Mouse (Mus musculus): ENCODE data around the gene Slc39a11. TPM values are rescaled to one million over a fixed set of nuclear protein-coding genes. Genes with fewer than 3 reads are reported as not detected.
A peak's percentile ranks its signal among the peaks of the same experiment; 100 is the strongest.

Gene Slc39a11
- total RNA-seq, 2 experiments from 2014 or later: 12.4 to 13.3 TPM

DNA sequence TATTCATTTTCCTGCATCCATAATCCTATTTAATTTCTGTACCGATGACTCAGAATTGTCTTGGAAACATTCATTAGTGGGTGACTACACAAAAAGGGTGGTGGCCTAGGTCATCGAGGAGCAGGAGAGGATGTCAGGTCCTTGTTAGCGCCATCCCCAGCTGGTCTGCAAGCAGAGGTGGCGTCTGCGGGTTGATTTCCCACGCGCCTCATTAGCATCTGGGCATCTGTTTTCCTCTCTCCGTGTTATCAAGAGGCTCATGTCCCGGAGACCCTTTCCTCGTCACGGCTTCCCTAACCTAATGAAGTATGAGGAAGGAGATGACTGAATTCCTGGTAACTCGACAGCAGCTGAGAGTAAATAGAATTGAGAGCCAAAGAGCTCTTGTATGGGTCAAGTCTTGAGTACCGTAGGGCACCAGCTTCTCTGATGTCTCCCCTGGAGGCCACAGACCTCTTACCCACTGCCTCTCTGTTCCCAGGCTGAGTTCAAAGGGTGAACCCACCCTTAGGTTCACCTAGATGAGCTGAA, 319.8 kb downstream of the Slc39a11 start:
- TF ChIP-seq CTCF (IDR thresholded peaks at IDR 0.05): no peak
- no peak overlapping the region for H3K27ac ChIP-seq
- DNase-seq (ENCODE audit: extremely low spot score in 1 of 2, low spot score in 2 of 2): no peak
- intact Hi-C loops (cut with DNase I): no loop called here
- no peak overlapping the region for H3K4me3 ChIP-seq

DNA sequence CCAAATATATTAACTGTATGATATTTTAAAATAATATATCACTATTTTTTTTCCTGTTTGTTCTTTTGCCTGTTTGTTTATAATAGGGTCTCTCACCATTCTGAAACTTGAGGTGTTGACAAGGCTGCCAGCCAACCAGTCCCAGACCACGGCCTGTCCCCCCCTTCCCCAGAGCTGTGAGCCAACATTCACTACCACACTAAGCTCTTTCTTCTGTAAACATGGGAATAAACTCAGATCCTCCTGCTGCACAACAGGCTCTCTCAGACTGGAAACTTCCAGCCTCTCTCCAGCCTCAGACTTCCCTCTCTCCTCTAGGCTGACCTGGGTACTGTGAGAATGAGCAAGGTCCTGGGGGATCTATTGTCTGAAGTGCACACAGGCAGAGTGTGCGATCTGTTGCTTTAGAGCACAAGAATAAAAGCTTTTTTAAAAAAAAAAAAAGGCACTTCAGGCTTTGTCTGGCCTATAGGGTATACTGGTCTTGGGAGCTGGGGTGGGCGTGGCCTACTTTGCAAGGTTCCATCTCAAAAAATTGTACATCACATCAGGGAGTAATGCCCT, 322.3 kb downstream of the Slc39a11 start:
- intact Hi-C loops (cut with DNase I): no loop called here
- Histone ChIP-seq H3K27ac (no peak overlapping the region), H3K4me3 (no peak overlapping the region)
- TF ChIP-seq CTCF (IDR thresholded peaks at IDR 0.05): no peak
- DNase-seq (ENCODE audit: extremely low spot score in 1 of 2, low spot score in 2 of 2): no peak

DNA sequence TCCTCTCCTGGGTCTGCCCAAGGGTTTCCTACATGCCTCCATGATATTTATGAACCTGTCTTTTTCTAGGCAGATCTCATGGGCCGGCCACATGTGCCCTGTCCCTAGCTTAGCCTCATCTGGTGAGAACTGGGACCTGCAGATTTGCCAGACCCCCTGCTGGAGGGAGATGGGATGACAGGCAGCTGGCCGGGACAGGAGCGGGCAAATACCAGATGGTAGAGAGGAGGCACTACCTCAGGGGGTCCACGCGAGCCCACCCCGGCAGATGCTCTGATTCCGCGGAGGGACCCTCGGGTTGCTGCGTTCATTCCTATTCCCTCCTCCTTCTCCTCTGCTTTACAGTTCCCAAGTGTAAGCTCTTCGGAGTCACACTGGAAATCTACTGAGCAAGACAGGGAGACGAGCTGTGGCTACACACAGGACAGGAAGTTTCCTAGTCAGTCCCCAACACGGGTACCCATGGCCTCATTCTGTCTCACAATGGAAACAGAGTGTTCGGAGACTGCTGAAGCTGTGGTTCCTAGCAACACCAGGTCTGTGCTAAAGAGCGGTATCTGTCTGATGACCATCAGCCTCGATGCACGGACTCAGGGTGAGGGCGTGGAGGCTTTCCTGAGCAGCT, 323.4 kb downstream of the Slc39a11 start:
- H3K27ac ChIP-seq: no peak overlapping the region
- intact Hi-C loops (cut with DNase I): no loop called here
- peak; percentile 35 to 69 for DNase-seq (ENCODE audit: extremely low spot score in 1 of 2, low spot score in 2 of 2)
- TF ChIP-seq CTCF (IDR thresholded peaks at IDR 0.05): peak; percentile 75
- H3K4me3 ChIP-seq: no peak overlapping the region

DNA sequence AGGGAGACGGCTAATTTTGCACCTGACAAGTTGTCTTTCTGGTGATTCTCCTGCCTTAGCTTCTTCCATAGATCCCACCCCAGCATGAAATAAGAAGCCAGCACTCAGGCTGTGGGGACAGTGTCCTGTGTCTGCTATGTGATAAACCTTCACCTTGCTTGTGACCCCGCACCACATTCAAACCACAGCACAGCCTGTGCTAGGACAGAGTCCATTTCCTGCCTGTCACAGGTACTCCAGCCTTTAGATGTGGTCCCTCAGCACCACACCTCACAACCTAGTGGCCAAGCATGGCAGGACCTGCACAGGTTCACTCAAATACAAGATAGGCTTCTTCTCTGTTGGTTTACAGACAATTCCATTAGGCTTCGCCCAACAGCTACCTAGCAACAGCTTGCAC, 328.3 kb downstream of the Slc39a11 start:
- DNase-seq (ENCODE audit: extremely low spot score in 1 of 2, low spot score in 2 of 2): no peak
- intact Hi-C loops (cut with DNase I): no loop called here
- no peak overlapping the region for H3K27ac ChIP-seq
- H3K4me3 ChIP-seq: no peak overlapping the region
- no peak for TF ChIP-seq CTCF (IDR thresholded peaks at IDR 0.05)

DNA sequence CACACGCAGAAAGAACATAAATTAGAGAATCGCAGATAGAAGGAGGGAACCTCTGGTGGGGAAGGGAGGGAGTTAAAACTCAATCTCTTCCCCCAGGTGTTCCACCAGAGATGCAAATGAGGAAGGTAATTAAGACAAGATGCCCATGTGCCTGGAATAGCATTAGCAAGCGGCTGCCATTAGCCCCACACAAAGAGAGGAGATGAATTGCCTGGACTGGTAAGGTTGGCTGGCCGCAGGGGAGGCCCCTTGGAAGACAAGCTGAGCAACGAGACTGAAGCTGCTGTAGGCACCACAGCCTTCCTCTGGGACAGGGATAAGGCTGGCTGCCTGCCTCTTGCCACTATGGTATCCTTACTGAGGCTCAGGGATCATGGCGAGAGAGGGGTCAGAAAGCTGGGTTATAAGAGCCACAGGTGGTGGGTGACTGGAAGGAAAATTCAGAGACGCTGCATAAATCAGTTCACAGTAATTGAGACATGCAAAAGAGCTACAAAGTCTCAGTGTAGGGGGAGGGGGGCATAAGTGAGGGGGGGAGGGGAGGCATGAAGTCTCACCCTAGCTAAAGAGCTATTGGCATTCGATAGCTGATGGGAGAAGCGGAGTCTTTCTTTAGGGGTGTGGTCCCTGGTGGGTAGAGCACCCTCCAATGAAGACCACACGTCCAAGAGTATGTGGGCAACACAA, 340.5 kb downstream of the Slc39a11 start:
- Histone ChIP-seq H3K4me3 (no peak overlapping the region), H3K27ac (no peak overlapping the region)
- intact Hi-C loops (cut with DNase I): no loop called here
- no peak for DNase-seq (ENCODE audit: extremely low spot score in 1 of 2, low spot score in 2 of 2)
- no peak for TF ChIP-seq CTCF (IDR thresholded peaks at IDR 0.05)

DNA sequence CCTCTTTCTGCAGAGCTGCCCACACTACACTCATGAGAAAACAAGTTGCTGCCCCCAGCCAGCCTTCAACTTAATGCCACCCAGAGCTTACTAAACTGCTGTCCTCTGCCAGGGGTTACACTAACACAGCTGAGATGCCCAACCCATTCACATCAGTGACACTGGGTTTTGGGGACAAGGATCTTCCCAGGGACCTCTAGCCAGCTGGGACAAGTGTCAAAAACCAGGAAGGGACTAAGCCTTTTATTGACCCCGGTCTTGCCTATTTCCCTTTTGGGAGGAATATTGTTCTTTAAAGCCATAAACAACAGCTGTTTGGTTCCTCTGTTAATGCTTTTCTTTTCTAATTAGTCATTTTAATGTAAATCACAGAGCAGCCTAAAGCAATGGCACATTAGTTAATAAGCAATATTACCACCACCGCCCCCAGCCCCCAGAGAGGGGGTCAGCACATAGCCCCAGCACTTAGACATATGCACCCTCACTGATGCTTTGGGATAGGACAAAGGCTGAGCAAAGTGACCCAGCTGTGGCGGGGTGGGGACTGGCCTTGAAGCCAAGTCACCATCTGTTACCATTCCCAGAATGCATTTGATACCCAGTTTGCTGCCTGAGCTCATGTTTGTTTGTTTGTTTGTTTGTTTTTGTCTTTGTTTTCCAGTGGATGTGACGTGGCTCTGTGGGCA, 341.5 kb downstream of the Slc39a11 start:
- intact Hi-C loops (cut with DNase I): no loop called here
- no peak for DNase-seq (ENCODE audit: extremely low spot score in 1 of 2, low spot score in 2 of 2)
- Histone ChIP-seq H3K4me3 (no peak overlapping the region), H3K27ac (no peak overlapping the region)
- TF ChIP-seq CTCF (IDR thresholded peaks at IDR 0.05): no peak

DNA sequence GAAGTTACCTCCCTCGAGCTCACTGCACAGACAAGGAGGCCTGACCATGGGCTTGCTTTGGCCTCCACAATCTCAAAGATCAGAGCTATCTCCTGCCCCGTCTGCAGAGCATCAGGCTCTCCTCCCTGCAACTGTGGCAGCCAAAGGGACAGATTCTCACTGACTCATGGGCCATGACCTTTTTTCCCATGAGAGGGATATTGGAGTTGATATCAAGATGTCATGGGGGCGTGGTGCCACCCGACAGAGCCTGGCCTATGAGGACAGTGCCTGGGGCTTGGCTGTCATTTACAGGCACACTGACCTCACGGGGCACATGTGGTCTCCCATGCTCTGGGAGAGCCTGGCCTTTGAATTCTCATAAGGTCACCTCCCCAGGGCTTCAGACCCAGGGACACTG, 346.7 kb downstream of the Slc39a11 start:
- Histone ChIP-seq H3K4me3 (no peak overlapping the region), H3K27ac (no peak overlapping the region)
- TF ChIP-seq CTCF (IDR thresholded peaks at IDR 0.05): no peak
- intact Hi-C loops (cut with DNase I): no loop called here
- DNase-seq (ENCODE audit: extremely low spot score in 1 of 2, low spot score in 2 of 2): no peak

DNA sequence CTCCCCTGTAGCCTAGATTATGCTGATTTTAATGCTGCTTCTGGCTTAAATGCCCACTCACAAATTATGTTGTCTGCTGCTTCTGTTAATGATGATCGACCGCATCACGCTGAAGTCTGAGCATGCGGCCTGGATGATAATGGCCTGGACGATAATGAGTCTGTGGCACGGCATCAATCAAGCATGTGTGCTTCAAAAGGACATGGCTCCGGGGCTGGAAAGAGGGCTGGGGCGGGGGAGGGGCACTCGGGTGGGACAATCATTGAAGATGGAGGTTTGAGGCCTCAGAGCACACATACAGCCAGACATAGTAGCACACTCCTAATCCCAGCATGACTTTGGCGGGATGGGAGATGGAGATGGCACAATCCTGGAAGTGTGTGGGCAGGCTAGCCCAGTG, 350.4 kb downstream of the Slc39a11 start:
- intact Hi-C loops (cut with DNase I): loop anchor here (5.0 kb wide), 2 partner anchors 118 to 198 kb away; no protein-coding TSS in a partner anchor
- no peak for TF ChIP-seq CTCF (IDR thresholded peaks at IDR 0.05)

DNA sequence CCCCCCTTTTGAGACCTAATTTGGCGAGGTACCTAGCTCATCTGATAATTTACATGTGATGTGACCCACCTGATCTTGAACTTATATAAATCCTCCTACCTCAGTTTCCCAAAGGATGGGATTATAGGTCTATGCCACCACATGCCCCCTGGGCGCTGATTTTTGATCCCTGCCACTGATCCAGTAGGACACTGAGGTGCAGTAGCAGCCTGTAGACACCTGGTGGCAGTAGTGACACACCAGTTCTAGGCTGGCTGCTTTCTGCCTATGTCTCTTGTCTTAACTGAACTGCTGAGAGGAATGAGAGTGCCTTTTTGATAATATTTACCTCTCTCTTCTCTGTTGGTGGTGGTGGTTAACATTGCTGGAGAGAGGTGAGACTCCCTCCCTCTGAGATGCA, 352.1 kb downstream of the Slc39a11 start:
- peak; percentile 99 for TF ChIP-seq CTCF (IDR thresholded peaks at IDR 0.05)
- peak; percentile 77 to 79 for DNase-seq (ENCODE audit: extremely low spot score in 1 of 2, low spot score in 2 of 2)
- intact Hi-C loops (cut with DNase I): loop anchor here (2.0 to 5.0 kb wide), 5 partner anchors 120 to 515 kb away; no protein-coding TSS in a partner anchor
- no peak overlapping the region for H3K4me3 ChIP-seq
- H3K27ac ChIP-seq: no peak overlapping the region

More for the DNA sequence above, 350.4 kb downstream of the Slc39a11 start:
- no peak overlapping the region for H3K4me3 ChIP-seq
- DNase-seq (ENCODE audit: extremely low spot score in 1 of 2, low spot score in 2 of 2): no peak
- no peak overlapping the region for H3K27ac ChIP-seq

DNA sequence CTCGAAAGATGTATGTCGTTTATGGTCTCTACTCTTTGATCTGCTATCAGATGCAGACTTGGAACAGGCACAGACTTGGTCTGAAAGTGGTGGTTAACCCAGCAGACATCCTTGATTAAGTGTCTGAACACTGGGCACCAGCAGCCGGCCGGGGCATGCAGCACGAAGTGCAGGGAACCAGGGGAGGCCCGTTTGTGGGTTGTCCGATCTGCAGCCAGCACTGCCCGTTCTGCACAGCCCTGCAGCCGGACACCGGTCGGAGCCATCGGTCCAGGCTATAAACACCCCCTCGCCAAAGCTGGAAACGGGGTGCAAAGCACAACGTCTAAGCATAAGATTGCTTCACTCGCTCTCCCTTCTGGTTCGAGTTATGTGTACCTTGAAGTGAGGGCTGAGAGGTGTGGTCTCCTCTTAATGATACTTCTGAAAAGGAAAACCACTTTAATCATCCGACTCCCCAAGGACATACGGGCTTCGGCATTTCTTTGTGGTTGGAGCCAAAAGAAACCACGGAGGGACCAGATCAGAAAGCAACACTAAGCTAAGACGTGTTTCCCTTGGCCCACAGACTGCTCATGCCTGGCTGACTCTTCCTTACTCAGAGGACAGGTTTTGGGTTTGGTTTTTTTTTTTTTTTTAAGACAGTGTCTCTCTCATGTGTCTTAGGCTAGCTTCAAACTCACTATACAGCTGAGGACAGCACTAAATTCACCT, 352.8 kb downstream of the Slc39a11 start:
- TF ChIP-seq CTCF (IDR thresholded peaks at IDR 0.05): no peak
- intact Hi-C loops (cut with DNase I): loop anchor here (2.0 to 5.0 kb wide), 5 partner anchors 120 to 516 kb away; no protein-coding TSS in a partner anchor
- no peak for DNase-seq (ENCODE audit: extremely low spot score in 1 of 2, low spot score in 2 of 2)
- no peak overlapping the region for H3K27ac ChIP-seq
- H3K4me3 ChIP-seq: no peak overlapping the region

DNA sequence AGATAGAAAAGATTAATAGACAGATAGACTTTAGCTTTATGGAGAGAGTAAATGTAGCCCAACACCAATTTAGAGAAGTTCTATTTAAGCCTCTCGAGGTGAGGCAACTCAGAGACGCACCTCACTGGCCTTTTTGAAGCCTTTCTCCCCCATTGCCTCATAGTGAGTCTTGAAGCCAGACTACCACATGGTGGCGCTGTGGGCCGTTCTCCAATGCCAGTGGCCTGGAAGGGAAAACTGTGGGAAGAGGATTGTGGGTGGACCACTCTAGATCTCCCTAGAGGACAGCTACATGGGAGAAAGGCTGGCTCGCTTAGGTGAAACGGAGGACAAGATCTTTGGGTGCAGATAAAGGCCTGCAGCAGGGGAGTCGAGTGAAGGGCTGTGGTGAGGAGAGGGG, 353.7 kb downstream of the Slc39a11 start:
- TF ChIP-seq CTCF (IDR thresholded peaks at IDR 0.05): peak; percentile 90
- Histone ChIP-seq H3K4me3 (no peak overlapping the region), H3K27ac (no peak overlapping the region)
- intact Hi-C loops (cut with DNase I): loop anchor here (2.0 to 5.0 kb wide), 5 partner anchors 119 to 517 kb away; no protein-coding TSS in a partner anchor
- peak; percentile 77 to 88 for DNase-seq (ENCODE audit: extremely low spot score in 1 of 2, low spot score in 2 of 2)
